Mouse (Mus musculus): ENCODE results near the gene Scamp4. TPM values are rescaled to one million over a fixed set of nuclear protein-coding genes. Genes with fewer than 3 reads are reported as not detected.
A peak's percentile ranks its signal among the peaks of the same experiment; 100 is the strongest.

The Scamp4 gene
- total and polyA plus RNA-seq, 3 experiments = 18.5 to 89.9 (median 33.2) TPM

GRCm38 (mm10) chr10:80586407-80587304 lies 16.0 kb upstream of the Scamp4 start:
- peaks cover 31 to 56% of the 10 kb centered on the region in 2 experiments for H3K36me3 ChIP-seq (replicated peaks in 1 of 2; ENCODE audit: control insufficient read depth in 1 of 2, insufficient read depth in 1 of 2, low read length in 1 of 2)
- no peak overlapping the region for H3K9ac ChIP-seq (ENCODE audit: insufficient read depth, low read depth)
- TF ChIP-seq ZC3H11A (IDR thresholded peaks at IDR 0.05; ENCODE audit: low read depth, low read length) (no peak), CHD1 (IDR thresholded peaks at IDR 0.05; ENCODE audit: low read depth, low read length) (no peak), ZNF384 (IDR thresholded peaks at IDR 0.05; ENCODE audit: low read depth, low read length) (no peak), HCFC1 (IDR thresholded peaks at IDR 0.05; ENCODE audit: low read depth, low read length) (no peak), SIN3A (IDR thresholded peaks at IDR 0.05; ENCODE audit: low read length) (no peak), POLR2A (IDR thresholded peaks at IDR 0.05; ENCODE audit: low read depth, low read length) (no peak), SMC3 (IDR thresholded peaks at IDR 0.05; ENCODE audit: low read depth, low read length) (no peak), MAFK (IDR thresholded peaks at IDR 0.05; ENCODE audit: insufficient replicate concordance, low read length) (no peak), ZMIZ1 (IDR thresholded peaks at IDR 0.05; ENCODE audit: low read depth, low read length) (no peak), ELF1 (IDR thresholded peaks at IDR 0.05; ENCODE audit: low read depth, low read length) (no peak), MEF2A (IDR thresholded peaks at IDR 0.05; ENCODE audit: borderline replicate concordance, low read depth, low read length) (no peak), TCF12 (IDR thresholded peaks at IDR 0.05; ENCODE audit: low read depth, low read length) (no peak)
- no peaks in the 10 kb centered on the region for H3K9me3 ChIP-seq (replicated peaks; ENCODE audit: low read length)
- H3K27ac ChIP-seq (ENCODE audit: insufficient read depth, low read depth) = no peak overlapping the region
- no peak overlapping the region; the same call in 1 of the 2 replicates for H3K4me2 ChIP-seq (ENCODE audit: insufficient read depth, low read depth, poor library complexity, severe bottlenecking)
- peaks cover 20% of the 10 kb centered on the region for H3K79me2 ChIP-seq (replicated peaks; ENCODE audit: control insufficient read depth, extremely low read depth, insufficient read depth, poor library complexity, severe bottlenecking)
- no peak for DNase-seq (ENCODE audit: extremely low read depth)
- in situ Hi-C loops (cut with MboI; ENCODE audit: low pct_ligation_motif_present, low pct_unique_long_range_greater_than_20kb, low sequenced_read_pairs) = no loop called here
- H3K4me1 ChIP-seq (ENCODE audit: control insufficient read depth in 1 of 2, insufficient read depth in 2 of 2) = peaks cover 29 to 75% of the 10 kb centered on the region in 2 experiments
- dilution Hi-C loops (cut with MboI; ENCODE audit: extremely low pct_ligation_motif_present, extremely low pct_unique_long_range_greater_than_20kb, low sequenced_read_pairs) = no loop called here
- H3K27me3 ChIP-seq (replicated peaks) = no peaks in the 10 kb centered on the region
- no peak overlapping the region for H3K4me3 ChIP-seq (replicated peaks in 1 of 3; ENCODE audit: low read depth in 2 of 3, low read length in 2 of 3, poor library complexity in 1 of 3)

DNA sequence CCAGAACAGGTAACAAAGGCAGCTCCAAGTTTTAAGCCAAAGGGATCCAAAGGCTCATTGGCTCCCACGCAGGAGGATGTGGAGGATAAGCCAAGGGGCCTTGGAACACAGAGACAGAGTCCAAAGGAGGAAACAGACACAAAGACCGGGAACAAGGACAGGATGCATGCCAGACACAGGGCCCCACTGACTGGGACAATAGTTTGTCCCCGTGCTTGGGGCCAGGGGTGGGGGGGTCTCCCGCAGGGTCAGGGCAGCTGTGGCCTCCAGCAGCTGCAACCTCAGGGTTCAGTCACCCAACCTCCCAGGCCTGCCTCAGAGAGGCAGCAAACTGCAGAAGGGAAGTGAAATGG lies 15.4 kb upstream of the Scamp4 start:
- Histone ChIP-seq H3K79me2 (replicated peaks; ENCODE audit: control insufficient read depth, extremely low read depth, insufficient read depth, poor library complexity, severe bottlenecking) (peaks cover 20% of the 10 kb centered on the region), H3K4me2 (ENCODE audit: insufficient read depth, low read depth, poor library complexity, severe bottlenecking) (no peak overlapping the region; the same call in 1 of the 2 replicates), H3K36me3 (replicated peaks in 1 of 2; ENCODE audit: control insufficient read depth in 1 of 2, insufficient read depth in 1 of 2, low read length in 1 of 2) (peaks cover 31 to 52% of the 10 kb centered on the region in 2 experiments), H3K4me1 (ENCODE audit: control insufficient read depth in 1 of 2, insufficient read depth in 2 of 2) (peaks cover 29 to 70% of the 10 kb centered on the region in 2 experiments), H3K9ac (ENCODE audit: insufficient read depth, low read depth) (no peak overlapping the region), H3K9me3 (replicated peaks; ENCODE audit: low read length) (no peaks in the 10 kb centered on the region), H3K4me3 (replicated peaks in 1 of 3; ENCODE audit: low read depth in 2 of 3, low read length in 2 of 3, poor library complexity in 1 of 3) (no peak overlapping the region), H3K27ac (ENCODE audit: insufficient read depth, low read depth) (no peak overlapping the region), H3K27me3 (replicated peaks) (no peaks in the 10 kb centered on the region)
- in situ Hi-C loops (cut with MboI; ENCODE audit: low pct_ligation_motif_present, low pct_unique_long_range_greater_than_20kb, low sequenced_read_pairs) = no loop called here
- dilution Hi-C loops (cut with MboI; ENCODE audit: extremely low pct_ligation_motif_present, extremely low pct_unique_long_range_greater_than_20kb, low sequenced_read_pairs) = no loop called here
- DNase-seq (ENCODE audit: extremely low read depth) = no peak
- TF ChIP-seq TCF12 (IDR thresholded peaks at IDR 0.05; ENCODE audit: low read depth, low read length) (peak; percentile 44; the same call in 1 of the 2 replicates), ZC3H11A (IDR thresholded peaks at IDR 0.05; ENCODE audit: low read depth, low read length) (no peak)
